ENCODE assay signal across 16 mouse cellular contexts in genomic region chr9:54537480-54537879, GRCm38 (mm10). TPM values are rescaled to one million over a fixed set of nuclear protein-coding genes. Genes with fewer than 3 reads are reported as not detected.
"Had no signal": no experiment of that assay in that cellular context is flagged by ENCODE, and none has a peak within 500 bp of the region (broad histone marks: within the 10 kb centered on the region; RNA-seq: fewer than 3 reads in every experiment).

No protein-coding gene starts in this region.

- H3K4me2 ChIP-seq: limb, embryonic 13.5 days; liver, embryonic 11.5 days; liver, embryonic 15.5 days; midbrain, embryonic 11.5 days; midbrain, embryonic 15.5 days had no signal

- ATAC-seq: lung, postnatal 0 days; midbrain, embryonic 15.5 days had no signal

- H3K9ac ChIP-seq: limb, embryonic 13.5 days; liver, embryonic 15.5 days; midbrain, embryonic 15.5 days had no signal

- H3K4me1 ChIP-seq: liver, embryonic 15.5 days had no signal

- H3K4me3 ChIP-seq: limb, embryonic 13.5 days; liver, embryonic 15.5 days; midbrain, embryonic 15.5 days had no signal

- DNase-seq: kidney, postnatal 25 days; lung, adult 2 months; lung, postnatal 36 days; right cerebral cortex, postnatal 25 days; thymus, postnatal 36 days had no signal

- H3K27me3 ChIP-seq: limb, embryonic 13.5 days; midbrain, embryonic 15.5 days had no signal

- H3K36me3 ChIP-seq: limb, embryonic 13.5 days; liver, embryonic 15.5 days; midbrain, embryonic 15.5 days had no signal

- H3K27ac ChIP-seq: limb, embryonic 13.5 days; liver, embryonic 15.5 days; midbrain, embryonic 15.5 days had no signal

- H3K9me3 ChIP-seq: limb, embryonic 13.5 days; liver, embryonic 15.5 days; midbrain, embryonic 15.5 days had no signal

RNA-seq across cellular contexts. Expression of gene Sh2d7, which starts 1.3 kb away (rescaled TPM):
- total RNA-seq: left cerebral cortex, postnatal 36 days; megakaryocyte progenitor cell, adult 5-6 weeks had no signal
- polyA plus RNA-seq: kidney, embryonic 16.5 days; limb, embryonic 13.5 days; liver, embryonic 11.5 days; liver, embryonic 15.5 days; lung, postnatal 0 days; midbrain, embryonic 11.5 days; midbrain, embryonic 15.5 days; neural tube, embryonic 14.5 days; stomach, embryonic 16.5 days had no signal
